Mouse (Mus musculus) kidney, embryonic 15.5 days (tissue): ENCODE data around the gene Fgfr2. TPM values are rescaled to one million over a fixed set of nuclear protein-coding genes. Genes with fewer than 3 reads are reported as not detected.

Experiments
- ATAC-seq: fragments of 200-750 bp; cut with Nextera tagmentation; replicated peaks from 2 replicates; pipeline ENCODE4 v1.8.0; 2017; ENCODE audit warnings: moderate TSS enrichment; ENCODE audit not compliant: low FRiP score
- H3K27ac ChIP-seq: fragments of 300-500 bp; sonication (generic); 2 replicates; pipeline ENCODE4 v1.5.1; 2015; ENCODE audit warnings: mild to moderate bottlenecking, inconsistent platforms
- H3K27me3 ChIP-seq: fragments of 300-500 bp; sonication (generic); 2 replicates; pipeline ENCODE4 v1.6.1; 2015; ENCODE audit warnings: inconsistent platforms
- H3K36me3 ChIP-seq: fragments of 300-500 bp; sonication (generic); 2 replicates; pipeline ENCODE4 v1.6.1; 2015; ENCODE audit warnings: inconsistent platforms
- H3K4me1 ChIP-seq: fragments of 300-500 bp; sonication (generic); 2 replicates; pipeline ENCODE4 v1.6.1; 2015; ENCODE audit warnings: inconsistent platforms
- H3K4me2 ChIP-seq: fragments of 300-500 bp; sonication (generic); 2 replicates; pipeline ENCODE4 v1.6.1; 2015; ENCODE audit warnings: moderate library complexity, mild to moderate bottlenecking, inconsistent platforms
- H3K4me3 ChIP-seq: fragments of 300-500 bp; sonication (generic); replicated peaks from 2 replicates; pipeline ENCODE4 v1.5.1; 2015; ENCODE audit warnings: mild to moderate bottlenecking, inconsistent platforms
- H3K9ac ChIP-seq: fragments of 300-500 bp; sonication (generic); 2 replicates; pipeline ENCODE4 v1.6.1; 2015; ENCODE audit warnings: mild to moderate bottlenecking, inconsistent platforms
- H3K9me3 ChIP-seq: fragments of 300-500 bp; sonication (generic); replicated peaks from 2 replicates; pipeline ENCODE4 v1.6.1; 2016; ENCODE audit warnings: inconsistent platforms
- WGBS: fragments of 180-500 bp; shearing (Covaris S2); methylation state at CpG from one replicate; pipeline ENCODE4 v1.1.7; 2015; ENCODE audit warnings: mixed read lengths; 5-methylcytosine and 5-hydroxymethylcytosine counted together
- polyA plus RNA-seq: library from polyadenylated mRNA; unstranded; fragments of >200 nt; fragmentation: Nextera tagmentation; extraction: Ambion mirVana; gene quantifications from 2 replicates; pipeline ENCODE4 v1.2.1, GENCODE M21; 2015

The Fgfr2 gene
- polyA plus RNA-seq, 1 experiment from 2014 or later: 104 TPM

DNA sequence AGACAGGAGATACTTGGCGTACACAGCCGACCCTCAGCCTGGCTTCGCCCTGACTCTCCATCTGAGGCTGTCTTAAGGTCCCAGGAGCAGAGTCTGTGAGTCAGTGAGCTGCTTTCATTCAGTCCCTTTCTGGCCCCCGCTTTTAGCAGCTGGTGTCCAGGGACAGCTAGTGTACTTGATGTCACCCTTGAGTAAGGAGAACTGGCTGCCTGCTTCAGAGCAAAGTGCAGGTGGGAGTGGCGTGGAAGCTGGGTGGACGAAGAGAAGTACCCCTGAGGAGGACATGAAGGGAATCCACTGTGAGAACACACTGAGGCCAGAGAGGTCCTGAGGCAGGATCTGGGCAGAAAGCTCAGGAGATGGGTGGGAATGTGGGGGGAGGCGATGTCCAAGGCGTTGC, 2184.3 kb downstream of the Fgfr2 start:
- no peak overlapping the region for H3K4me3 ChIP-seq
- H3K9me3 ChIP-seq: no peaks in the 10 kb centered on the region
- no peak overlapping the region for H3K4me2 ChIP-seq
- ATAC-seq: no peak
- peaks cover 62% of the 10 kb centered on the region for H3K27me3 ChIP-seq
- no peaks in the 10 kb centered on the region for H3K36me3 ChIP-seq
- WGBS: 75% methylated on average over 8 of the region's 8 CpGs
- no peak overlapping the region for H3K9ac ChIP-seq
- H3K27ac ChIP-seq: no peak overlapping the region
- peaks cover 31% of the 10 kb centered on the region for H3K4me1 ChIP-seq

DNA sequence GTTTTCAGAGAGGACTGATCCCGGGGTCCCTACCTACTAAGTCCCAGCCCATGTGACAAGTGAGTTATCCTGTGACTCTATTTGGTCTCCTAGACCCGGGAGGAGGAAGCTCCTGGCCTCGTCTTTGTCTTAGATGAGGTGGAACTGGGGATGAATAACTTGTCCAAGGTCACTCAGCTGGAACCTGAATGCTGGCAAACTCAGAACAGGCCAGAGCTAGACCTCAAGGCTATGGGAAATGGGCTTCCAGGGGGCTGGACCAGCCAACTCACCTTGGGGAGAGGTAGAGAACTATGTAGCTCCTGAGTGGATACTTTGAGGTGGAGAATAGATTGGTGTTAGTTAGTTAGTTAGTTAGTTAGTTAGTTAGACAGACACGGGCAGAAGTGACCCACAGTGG, 2185.1 kb downstream of the Fgfr2 start:
- H3K27ac ChIP-seq: no peak overlapping the region
- no peak overlapping the region for H3K9ac ChIP-seq
- WGBS: 61% methylated on average over 4 of the region's 4 CpGs
- H3K4me3 ChIP-seq: no peak overlapping the region
- H3K36me3 ChIP-seq: no peaks in the 10 kb centered on the region
- H3K4me1 ChIP-seq: peaks cover 31% of the 10 kb centered on the region
- no peak overlapping the region for H3K4me2 ChIP-seq
- no peak for ATAC-seq
- H3K9me3 ChIP-seq: no peaks in the 10 kb centered on the region
- peaks cover 71% of the 10 kb centered on the region for H3K27me3 ChIP-seq

- H3K4me1 ChIP-seq: peaks cover 31% of the 10 kb centered on the region
- WGBS: 30% methylated on average over 12 of the region's 12 CpGs
- H3K4me2 ChIP-seq: peak overlapping the region; percentile 86
- no peaks in the 10 kb centered on the region for H3K36me3 ChIP-seq
- H3K4me3 ChIP-seq: peak overlapping the region; percentile 51
- peaks cover 74% of the 10 kb centered on the region for H3K27me3 ChIP-seq
- H3K9ac ChIP-seq: no peak overlapping the region
- ATAC-seq: no peak
- H3K27ac ChIP-seq: no peak overlapping the region
- no peaks in the 10 kb centered on the region for H3K9me3 ChIP-seq
Observed at GRCm38 (mm10) chr7:130937266-130937841, 2185.8 kb downstream of the Fgfr2 start.

- Histone ChIP-seq H3K36me3 (no peaks in the 10 kb centered on the region), H3K27me3 (peaks cover 78% of the 10 kb centered on the region), H3K4me3 (peak overlapping the region; percentile 51), H3K9ac (peak overlapping the region; percentile 26; the same call in 1 of the 2 replicates), H3K27ac (no peak overlapping the region), H3K4me1 (peaks cover 31% of the 10 kb centered on the region), H3K4me2 (peak overlapping the region; percentile 86), H3K9me3 (no peaks in the 10 kb centered on the region)
- peak; percentile 58 for ATAC-seq
- under 1% methylated on average over 48 of the region's 49 CpGs for WGBS
Observed at GRCm38 (mm10) chr7:130936472-130936951, 2186.6 kb downstream of the Fgfr2 start.

DNA sequence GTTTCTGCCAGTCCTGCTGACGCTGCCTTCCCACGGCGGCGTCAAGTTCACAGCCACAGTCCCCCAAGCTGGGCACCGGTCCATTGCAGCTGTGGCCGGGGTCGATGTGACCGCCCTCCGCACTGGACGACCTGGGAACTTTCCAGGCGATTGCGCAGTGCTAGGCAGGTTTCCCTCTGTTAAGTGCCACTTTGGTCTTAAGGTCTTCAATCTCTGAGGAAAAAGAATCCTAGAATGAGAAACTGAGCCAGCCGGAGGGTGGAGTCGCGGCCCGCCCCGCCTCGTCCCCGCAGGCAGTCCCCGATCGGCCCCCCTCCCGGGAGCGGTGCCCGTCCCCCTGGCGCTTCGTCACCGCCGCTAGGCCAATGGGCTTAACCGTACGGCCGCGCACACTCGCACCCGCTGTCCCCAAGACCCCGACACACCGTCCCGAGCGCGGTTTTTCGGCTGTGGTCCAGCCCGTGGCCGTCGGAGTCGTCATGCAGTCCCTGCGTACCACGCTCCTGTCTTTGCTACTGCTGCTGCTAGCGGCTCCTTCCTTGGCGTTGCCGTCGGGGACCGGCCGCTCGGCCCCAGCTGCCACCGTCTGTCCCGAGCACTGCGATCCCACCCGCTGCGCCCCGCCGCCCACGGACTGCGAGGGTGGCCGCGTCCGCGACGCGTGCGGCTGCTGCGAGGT, 2187.2 kb downstream of the Fgfr2 start, which contains the start of gene Htra1:
Gene Htra1 (plus strand): TSS at position 319 of the 679 bp plus-strand sequence.
- H3K27me3 ChIP-seq: peaks cover 78% of the 10 kb centered on the region

GRCm38 (mm10) chr7:130935421-130935792, 2187.7 kb downstream of the Fgfr2 start:
- Histone ChIP-seq H3K4me2 (peak overlapping the region; percentile 86), H3K36me3 (no peaks in the 10 kb centered on the region), H3K27me3 (peaks cover 78% of the 10 kb centered on the region), H3K4me1 (peaks cover 31% of the 10 kb centered on the region), H3K27ac (no peak overlapping the region), H3K9me3 (no peaks in the 10 kb centered on the region), H3K9ac (no peak overlapping the region), H3K4me3 (peak overlapping the region; percentile 51)
- 10% methylated on average over 16 of the region's 16 CpGs for whole genome bisulfite sequencing
- ATAC-seq: no peak

More for the DNA sequence above, 2187.2 kb downstream of the Fgfr2 start, which contains the start of gene Htra1:
- H3K27ac ChIP-seq: no peak within 1 kb of the TSS
- peaks cover 31% of the 10 kb centered on the region for H3K4me1 ChIP-seq
- H3K36me3 ChIP-seq: no peaks in the 10 kb centered on the region
- peak; percentile 73 for ATAC-seq
- peak within 1 kb of the TSS; percentile 26; the same call in 1 of the 2 replicates for H3K9ac ChIP-seq
- peak within 1 kb of the TSS; percentile 86 for H3K4me2 ChIP-seq
- WGBS: under 1% methylated on average over 70 of the region's 70 CpGs
- H3K9me3 ChIP-seq: no peaks in the 10 kb centered on the region
- peak within 1 kb of the TSS; percentile 51 for H3K4me3 ChIP-seq

GRCm38 (mm10) chr7:130934654-130935053, 2188.5 kb downstream of the Fgfr2 start:
- Histone ChIP-seq H3K4me1 (peaks cover 31% of the 10 kb centered on the region), H3K36me3 (no peaks in the 10 kb centered on the region), H3K9me3 (no peaks in the 10 kb centered on the region), H3K27ac (no peak overlapping the region), H3K27me3 (peaks cover 71% of the 10 kb centered on the region), H3K4me2 (no peak overlapping the region; the same call in 1 of the 2 replicates), H3K4me3 (no peak overlapping the region), H3K9ac (no peak overlapping the region)
- ATAC-seq: no peak
- 86% methylated on average over 4 of the region's 4 CpGs for WGBS

GRCm38 (mm10) chr7:130932921-130933320, 2190.2 kb downstream of the Fgfr2 start:
- ATAC-seq: no peak

GRCm38 (mm10) chr7:130930401-130930800, 2192.7 kb downstream of the Fgfr2 start:
- Histone ChIP-seq H3K9me3 (no peaks in the 10 kb centered on the region), H3K36me3 (no peaks in the 10 kb centered on the region), H3K4me3 (no peak overlapping the region), H3K4me2 (no peak overlapping the region), H3K4me1 (peaks cover 5% of the 10 kb centered on the region), H3K9ac (no peak overlapping the region), H3K27ac (no peak overlapping the region), H3K27me3 (peaks cover 31% of the 10 kb centered on the region)
- 68% methylated on average over 3 of the region's 3 CpGs for WGBS
- ATAC-seq: no peak

More at GRCm38 (mm10) chr7:130932921-130933320, 2190.2 kb downstream of the Fgfr2 start:
- H3K36me3 ChIP-seq: no peaks in the 10 kb centered on the region
- H3K27me3 ChIP-seq: peaks cover 56% of the 10 kb centered on the region
- no peaks in the 10 kb centered on the region for H3K9me3 ChIP-seq
- H3K4me3 ChIP-seq: no peak overlapping the region
- no peak overlapping the region for H3K9ac ChIP-seq
- no peak overlapping the region for H3K4me2 ChIP-seq
- no peak overlapping the region for H3K27ac ChIP-seq
- H3K4me1 ChIP-seq: peaks cover 27% of the 10 kb centered on the region
- WGBS: 92% methylated on average over 9 of the region's 9 CpGs

DNA sequence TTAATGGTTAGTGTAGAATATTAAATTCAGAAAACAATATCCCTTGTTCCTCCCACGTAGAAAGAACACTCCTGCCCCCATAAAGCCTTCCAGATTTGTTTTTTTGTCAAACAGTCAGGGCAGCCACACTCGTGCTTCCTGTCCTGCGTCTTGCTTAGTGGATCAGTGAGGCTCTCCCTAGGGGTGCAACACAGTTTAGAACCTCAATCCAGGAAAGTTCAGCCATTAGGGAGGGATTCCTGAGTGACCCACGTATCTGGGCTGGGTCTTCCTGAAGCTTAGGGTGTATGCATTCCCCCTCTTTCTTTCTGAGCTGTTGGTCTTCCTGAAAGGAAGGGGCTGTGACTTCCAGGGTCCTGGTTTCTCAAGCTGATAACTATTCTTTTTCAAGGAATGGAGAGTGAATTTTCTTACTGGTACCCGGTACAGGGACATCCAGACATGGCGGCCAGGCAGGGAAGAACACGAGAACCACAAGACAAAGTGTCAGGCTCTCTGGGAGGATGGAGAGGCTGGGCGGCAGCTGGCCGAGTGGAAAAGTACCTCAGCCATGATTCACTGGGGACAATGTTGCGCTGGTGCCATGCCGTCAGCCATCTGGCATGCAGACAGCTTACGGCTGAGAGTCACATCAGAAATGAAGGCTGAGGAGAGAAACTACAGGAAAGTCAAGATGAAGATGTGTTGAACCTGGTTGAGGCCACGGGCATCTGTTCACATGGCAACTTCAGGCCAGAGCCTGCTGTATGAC, 2200.0 kb downstream of the Fgfr2 start:
- ATAC-seq: no peak
- H3K9me3 ChIP-seq: no peaks in the 10 kb centered on the region
- 63% methylated on average over 13 of the region's 13 CpGs for WGBS

GRCm38 (mm10) chr7:130918260-130918659, 2204.9 kb downstream of the Fgfr2 start:
- H3K9ac ChIP-seq: no peak overlapping the region
- H3K36me3 ChIP-seq: peaks cover 11% of the 10 kb centered on the region
- ATAC-seq: no peak
- no peaks in the 10 kb centered on the region for H3K4me1 ChIP-seq
- H3K4me3 ChIP-seq: no peak overlapping the region
- no peaks in the 10 kb centered on the region for H3K27me3 ChIP-seq
- 69% methylated on average over 2 of the region's 2 CpGs for WGBS
- no peak overlapping the region for H3K27ac ChIP-seq
- no peak overlapping the region for H3K4me2 ChIP-seq
- H3K9me3 ChIP-seq: no peaks in the 10 kb centered on the region

More for the DNA sequence above, 2200.0 kb downstream of the Fgfr2 start:
- Histone ChIP-seq H3K4me2 (no peak overlapping the region), H3K4me3 (no peak overlapping the region), H3K4me1 (no peaks in the 10 kb centered on the region), H3K27ac (no peak overlapping the region), H3K36me3 (no peaks in the 10 kb centered on the region), H3K9ac (no peak overlapping the region), H3K27me3 (no peaks in the 10 kb centered on the region)
